Mouse (Mus musculus): ENCODE measurements around the gene Camta1. TPM values are rescaled to one million over a fixed set of nuclear protein-coding genes. Genes with fewer than 3 reads are reported as not detected.

Gene Camta1
- polyA plus RNA-seq, 1 experiment from 2014 or later: 171 TPM

GRCm38 (mm10) chr4:151777451-151777850, 84.2 kb downstream of the Camta1 start:
- Histone ChIP-seq H3K4me2 (replicated peaks) (no peak overlapping the region), H3K9me3 (ENCODE audit: control insufficient read depth, low read length) (no peaks in the 10 kb centered on the region), H3K27me3 (ENCODE audit: control insufficient read depth, insufficient read depth, low read length) (no peaks in the 10 kb centered on the region), H3K4me1 (replicated peaks; ENCODE audit: control insufficient read depth, insufficient read depth, low read length) (peaks cover 6% of the 10 kb centered on the region), H3K9ac (no peak overlapping the region), H3K27ac (0 out of 2 replicates have a peak overlapping the region, but pooled peaks have one; percentile 16), H3K4me3 (replicated peaks; ENCODE audit: low read length) (no peak overlapping the region), H3K36me3 (replicated peaks; ENCODE audit: control insufficient read depth, insufficient read depth) (no peaks in the 10 kb centered on the region)
- no peak for ATAC-seq (ENCODE audit: low FRiP score)
- WGBS: 80% methylated on average over 6 of the region's 6 CpGs
- no peak for DNase-seq (ENCODE audit: low spot score)

- H3K9ac ChIP-seq: no peak overlapping the region
- no peaks in the 10 kb centered on the region for H3K36me3 ChIP-seq (replicated peaks; ENCODE audit: control insufficient read depth, insufficient read depth)
- no peak overlapping the region for H3K4me3 ChIP-seq (replicated peaks; ENCODE audit: low read length)
- no peak overlapping the region for H3K27ac ChIP-seq
- no peak overlapping the region for H3K4me2 ChIP-seq (replicated peaks)
- H3K9me3 ChIP-seq (ENCODE audit: control insufficient read depth, low read length): no peaks in the 10 kb centered on the region
- H3K4me1 ChIP-seq (replicated peaks; ENCODE audit: control insufficient read depth, insufficient read depth, low read length): peaks cover 13% of the 10 kb centered on the region
- no peaks in the 10 kb centered on the region for H3K27me3 ChIP-seq (ENCODE audit: control insufficient read depth, insufficient read depth, low read length)
- DNase-seq (ENCODE audit: low spot score) (no peak), ATAC-seq (ENCODE audit: low FRiP score) (no peak)
- WGBS: 92% methylated on average over 7 of the region's 7 CpGs
Observed at GRCm38 (mm10) chr4:151775441-151775840, 86.2 kb downstream of the Camta1 start.

GRCm38 (mm10) chr4:151773651-151774050, 88.0 kb downstream of the Camta1 start:
- Histone ChIP-seq H3K9me3 (ENCODE audit: control insufficient read depth, low read length) (no peaks in the 10 kb centered on the region), H3K36me3 (replicated peaks; ENCODE audit: control insufficient read depth, insufficient read depth) (no peaks in the 10 kb centered on the region), H3K9ac (no peak overlapping the region), H3K4me2 (replicated peaks) (no peak overlapping the region), H3K27me3 (ENCODE audit: control insufficient read depth, insufficient read depth, low read length) (no peaks in the 10 kb centered on the region), H3K4me1 (replicated peaks; ENCODE audit: control insufficient read depth, insufficient read depth, low read length) (peaks cover 13% of the 10 kb centered on the region), H3K27ac (no peak overlapping the region), H3K4me3 (replicated peaks; ENCODE audit: low read length) (no peak overlapping the region)
- 85% methylated on average over 3 of the region's 3 CpGs for WGBS
- no peak for DNase-seq (ENCODE audit: low spot score)
- no peak for ATAC-seq (ENCODE audit: low FRiP score)

GRCm38 (mm10) chr4:151773007-151773406, 88.7 kb downstream of the Camta1 start:
- 88% methylated on average over 5 of the region's 5 CpGs for WGBS
- H3K27ac ChIP-seq: no peak overlapping the region
- H3K4me3 ChIP-seq (replicated peaks; ENCODE audit: low read length): no peak overlapping the region
- no peaks in the 10 kb centered on the region for H3K36me3 ChIP-seq (replicated peaks; ENCODE audit: control insufficient read depth, insufficient read depth)
- no peak for ATAC-seq (ENCODE audit: low FRiP score)
- no peak overlapping the region for H3K4me2 ChIP-seq (replicated peaks)
- H3K9me3 ChIP-seq (ENCODE audit: control insufficient read depth, low read length): no peaks in the 10 kb centered on the region
- no peaks in the 10 kb centered on the region for H3K27me3 ChIP-seq (ENCODE audit: control insufficient read depth, insufficient read depth, low read length)
- no peak for DNase-seq (ENCODE audit: low spot score)
- no peak overlapping the region for H3K9ac ChIP-seq
- peaks cover 10% of the 10 kb centered on the region for H3K4me1 ChIP-seq (replicated peaks; ENCODE audit: control insufficient read depth, insufficient read depth, low read length)

GRCm38 (mm10) chr4:151770697-151771096, 91.0 kb downstream of the Camta1 start:
- Histone ChIP-seq H3K4me2 (replicated peaks) (no peak overlapping the region), H3K27me3 (ENCODE audit: control insufficient read depth, insufficient read depth, low read length) (no peaks in the 10 kb centered on the region), H3K36me3 (replicated peaks; ENCODE audit: control insufficient read depth, insufficient read depth) (no peaks in the 10 kb centered on the region), H3K9me3 (ENCODE audit: control insufficient read depth, low read length) (no peaks in the 10 kb centered on the region), H3K9ac (no peak overlapping the region), H3K4me1 (replicated peaks; ENCODE audit: control insufficient read depth, insufficient read depth, low read length) (peaks cover 14% of the 10 kb centered on the region), H3K27ac (peak overlapping the region; percentile 47), H3K4me3 (replicated peaks; ENCODE audit: low read length) (no peak overlapping the region)
- 64% methylated on average over 5 of the region's 5 CpGs for WGBS
- ATAC-seq (ENCODE audit: low FRiP score) (peak; percentile 37; the same call in 1 of the 2 replicates), DNase-seq (ENCODE audit: low spot score) (no peak)

GRCm38 (mm10) chr4:151767786-151768185, 93.9 kb downstream of the Camta1 start:
- ATAC-seq (ENCODE audit: low FRiP score): no peak
- Histone ChIP-seq H3K27ac (no peak overlapping the region), H3K27me3 (ENCODE audit: control insufficient read depth, insufficient read depth, low read length) (no peaks in the 10 kb centered on the region), H3K9me3 (ENCODE audit: control insufficient read depth, low read length) (no peaks in the 10 kb centered on the region), H3K4me3 (replicated peaks; ENCODE audit: low read length) (no peak overlapping the region), H3K4me1 (replicated peaks; ENCODE audit: control insufficient read depth, insufficient read depth, low read length) (peaks cover 23% of the 10 kb centered on the region), H3K36me3 (replicated peaks; ENCODE audit: control insufficient read depth, insufficient read depth) (no peaks in the 10 kb centered on the region), H3K4me2 (replicated peaks) (no peak overlapping the region), H3K9ac (no peak overlapping the region)
- no peak for DNase-seq (ENCODE audit: low spot score)
- whole genome bisulfite sequencing: 83% methylated on average over 4 of the region's 4 CpGs

GRCm38 (mm10) chr4:151767361-151767760, 94.3 kb downstream of the Camta1 start:
- WGBS: 92% methylated on average over 8 of the region's 8 CpGs
- no peak for ATAC-seq (ENCODE audit: low FRiP score)
- Histone ChIP-seq H3K27me3 (ENCODE audit: control insufficient read depth, insufficient read depth, low read length) (no peaks in the 10 kb centered on the region), H3K9me3 (ENCODE audit: control insufficient read depth, low read length) (no peaks in the 10 kb centered on the region), H3K27ac (no peak overlapping the region), H3K36me3 (replicated peaks; ENCODE audit: control insufficient read depth, insufficient read depth) (no peaks in the 10 kb centered on the region), H3K9ac (no peak overlapping the region), H3K4me1 (replicated peaks; ENCODE audit: control insufficient read depth, insufficient read depth, low read length) (peaks cover 23% of the 10 kb centered on the region), H3K4me3 (replicated peaks; ENCODE audit: low read length) (no peak overlapping the region), H3K4me2 (replicated peaks) (no peak overlapping the region)
- DNase-seq (ENCODE audit: low spot score): no peak

- no peak for ATAC-seq (ENCODE audit: low FRiP score)
- Histone ChIP-seq H3K4me1 (replicated peaks; ENCODE audit: control insufficient read depth, insufficient read depth, low read length) (peaks cover 15% of the 10 kb centered on the region), H3K27me3 (ENCODE audit: control insufficient read depth, insufficient read depth, low read length) (no peaks in the 10 kb centered on the region), H3K9me3 (ENCODE audit: control insufficient read depth, low read length) (no peaks in the 10 kb centered on the region), H3K4me3 (replicated peaks; ENCODE audit: low read length) (no peak overlapping the region), H3K9ac (peak overlapping the region; percentile 16; the same call in 1 of the 2 replicates), H3K4me2 (replicated peaks) (no peak overlapping the region), H3K27ac (peak overlapping the region; percentile 45; the same call in 1 of the 2 replicates), H3K36me3 (replicated peaks; ENCODE audit: control insufficient read depth, insufficient read depth) (no peaks in the 10 kb centered on the region)
- WGBS: 59% methylated on average over 4 of the region's 4 CpGs
- DNase-seq (ENCODE audit: low spot score): peak; percentile 57
Observed at GRCm38 (mm10) chr4:151765376-151765775, 96.3 kb downstream of the Camta1 start.

- Histone ChIP-seq H3K27me3 (ENCODE audit: control insufficient read depth, insufficient read depth, low read length) (no peaks in the 10 kb centered on the region), H3K9me3 (ENCODE audit: control insufficient read depth, low read length) (no peaks in the 10 kb centered on the region), H3K27ac (no peak overlapping the region), H3K36me3 (replicated peaks; ENCODE audit: control insufficient read depth, insufficient read depth) (no peaks in the 10 kb centered on the region), H3K9ac (no peak overlapping the region), H3K4me2 (replicated peaks) (no peak overlapping the region), H3K4me3 (replicated peaks; ENCODE audit: low read length) (no peak overlapping the region), H3K4me1 (replicated peaks; ENCODE audit: control insufficient read depth, insufficient read depth, low read length) (peaks cover 15% of the 10 kb centered on the region)
- DNase-seq (ENCODE audit: low spot score) (no peak), ATAC-seq (ENCODE audit: low FRiP score) (no peak)
- 47% methylated on average over 6 of the region's 6 CpGs for WGBS
Observed at GRCm38 (mm10) chr4:151763928-151764327, 97.7 kb downstream of the Camta1 start.

GRCm38 (mm10) chr4:151759095-151759494, 102.6 kb downstream of the Camta1 start:
- Histone ChIP-seq H3K9me3 (ENCODE audit: control insufficient read depth, low read length) (no peaks in the 10 kb centered on the region), H3K27ac (no peak overlapping the region), H3K4me1 (replicated peaks; ENCODE audit: control insufficient read depth, insufficient read depth, low read length) (0 out of 2 replicates have a peak, but pooled peaks cover 6% of the 10 kb centered on the region), H3K4me2 (replicated peaks) (no peak overlapping the region), H3K27me3 (ENCODE audit: control insufficient read depth, insufficient read depth, low read length) (no peaks in the 10 kb centered on the region), H3K4me3 (replicated peaks; ENCODE audit: low read length) (no peak overlapping the region), H3K36me3 (replicated peaks; ENCODE audit: control insufficient read depth, insufficient read depth) (no peaks in the 10 kb centered on the region), H3K9ac (no peak overlapping the region)
- no peak for ATAC-seq (ENCODE audit: low FRiP score)
- 88% methylated on average over 2 of the region's 2 CpGs for WGBS
- DNase-seq (ENCODE audit: low spot score): no peak
